9 mouse cellular contexts compared by ENCODE assay signal in the genomic region with DNA sequence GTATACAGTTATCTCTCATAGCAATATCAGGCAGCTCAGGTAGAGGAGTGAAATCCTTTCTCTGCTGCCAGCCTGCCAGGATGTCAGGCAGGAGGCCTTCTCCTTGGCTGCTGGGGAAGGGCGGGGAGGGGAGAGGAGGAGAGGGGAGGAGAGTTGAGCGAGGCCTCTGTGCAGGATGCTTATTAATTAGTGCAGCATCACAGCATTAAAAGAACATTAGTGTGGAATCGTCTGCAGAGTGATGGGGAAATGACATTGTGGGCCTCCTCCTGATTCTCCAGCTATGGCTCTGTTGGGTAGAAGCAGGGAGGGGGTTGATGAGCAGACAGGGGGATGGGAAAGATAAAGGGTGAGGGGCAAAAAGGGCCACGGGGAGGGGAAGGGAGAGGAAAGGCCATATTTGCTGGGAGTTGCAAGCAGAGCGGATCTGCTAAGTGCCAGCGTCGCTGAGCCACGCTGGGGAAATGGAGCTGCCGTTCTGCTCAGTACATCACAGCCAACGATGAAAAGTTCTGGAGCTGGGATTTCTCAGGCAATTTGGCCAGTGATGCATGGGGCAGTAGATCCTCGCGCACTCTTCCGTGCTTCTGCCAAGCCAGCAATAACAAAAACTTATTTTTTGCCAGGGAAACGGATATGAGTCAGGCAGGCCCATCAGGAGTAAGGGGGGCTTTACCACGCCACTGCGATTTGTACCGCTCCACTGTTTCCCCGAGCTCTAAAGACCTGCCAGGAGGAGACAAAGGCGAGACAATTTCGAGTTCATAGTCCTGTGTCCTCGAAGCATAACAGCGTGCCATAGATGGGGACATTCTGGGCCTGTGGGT. TPM values are rescaled to one million over a fixed set of nuclear protein-coding genes. Genes with fewer than 3 reads are reported as not detected.
DNase-seq lines count a peak whose midpoint lies in the region; ATAC-seq and TF ChIP-seq lines count a peak whose summit lies in the region.
"Had no signal": no experiment of that assay in that cellular context is flagged by ENCODE, and none has a peak within 500 bp of the region (broad histone marks: within the 10 kb centered on the region; RNA-seq: fewer than 3 reads in every experiment).

No protein-coding gene starts in this region.

- WGBS in hindbrain, embryonic 15.5 days, result 10% methylated on average over 22 of the region's 22 CpGs
- 33% methylated on average over 22 of the region's 22 CpGs for WGBS in midbrain, embryonic 11.5 days

- no peak overlapping the region for H3K4me3 ChIP-seq in hindbrain, embryonic 15.5 days
- no peak overlapping the region for H3K4me3 ChIP-seq in midbrain, embryonic 11.5 days (ENCODE audit: low read depth, low read length)
- no peak overlapping the region for H3K4me3 ChIP-seq in left cerebral cortex, adult 2 months
- H3K4me3 ChIP-seq: limb, embryonic 12.5 days had no signal

- peak; percentile 51; the same call in 1 of the 2 replicates for ATAC-seq in hindbrain, embryonic 15.5 days (ENCODE audit: low FRiP score, low read depth)
- ATAC-seq in midbrain, embryonic 11.5 days (ENCODE audit: low FRiP score), result no peak
- no peak for ATAC-seq in inflammation-experienced regulatory T-cells, adult 6 months

- peak overlapping the region; percentile 28 for H3K4me2 ChIP-seq in hindbrain, embryonic 15.5 days
- H3K4me2 ChIP-seq in midbrain, embryonic 11.5 days, result peak overlapping the region; percentile 2; the same call in 1 of the 2 replicates
- H3K4me2 ChIP-seq: limb, embryonic 12.5 days had no signal

- peaks cover 26% of the 10 kb centered on the region for H3K4me1 ChIP-seq in hindbrain, embryonic 15.5 days (replicated peaks)
- peaks cover 14% of the 10 kb centered on the region; the same call in 1 of the 2 replicates for H3K4me1 ChIP-seq in midbrain, embryonic 11.5 days (ENCODE audit: control insufficient read depth, insufficient read depth, low read length)

- H3K27me3 ChIP-seq in hindbrain, embryonic 15.5 days, result peaks cover 15% of the 10 kb centered on the region
- H3K27me3 ChIP-seq in midbrain, embryonic 11.5 days (ENCODE audit: control insufficient read depth, insufficient read depth, low read length), result peaks cover 13% of the 10 kb centered on the region

- DNase-seq in NIH3T3 (ENCODE audit: low read depth), result peak; percentile 70
- DNase-seq in fibroblast of lung, adult 2 months (ENCODE audit: low read depth), result peak; percentile 49
- no peak for DNase-seq in midbrain, embryonic 11.5 days (ENCODE audit: low spot score, missing footprints)
- DNase-seq in thymus, postnatal 10 days (ENCODE audit: low spot score in 2 of 2), result no peak
- DNase-seq in left cerebral cortex, adult 2 months (ENCODE audit: extremely low spot score in 1 of 2, low spot score in 2 of 2), result no peak
- no peak for DNase-seq in adrenal gland, adult 2 months

- intact Hi-C loops in left cerebral cortex, adult 2 months (cut with DNase I), result no loop called here

- peak overlapping the region; percentile 75 for H3K27ac ChIP-seq in hindbrain, embryonic 15.5 days (replicated peaks)
- H3K27ac ChIP-seq in midbrain, embryonic 11.5 days (ENCODE audit: low read depth, low read length), result no peak overlapping the region
- H3K27ac ChIP-seq in left cerebral cortex, adult 2 months, result no peak overlapping the region
- H3K27ac ChIP-seq: limb, embryonic 12.5 days had no signal

- TF ChIP-seq CTCF in left cerebral cortex, adult 2 months (IDR thresholded peaks at IDR 0.05), result no peak

- no peaks in the 10 kb centered on the region for H3K9me3 ChIP-seq in hindbrain, embryonic 15.5 days
- no peaks in the 10 kb centered on the region for H3K9me3 ChIP-seq in midbrain, embryonic 11.5 days (ENCODE audit: control insufficient read depth, low read length)
- H3K9me3 ChIP-seq: limb, embryonic 12.5 days had no signal

- no peaks in the 10 kb centered on the region for H3K36me3 ChIP-seq in hindbrain, embryonic 15.5 days
- no peaks in the 10 kb centered on the region for H3K36me3 ChIP-seq in midbrain, embryonic 11.5 days (ENCODE audit: control insufficient read depth, insufficient read depth, low read length)
- H3K36me3 ChIP-seq: limb, embryonic 12.5 days had no signal

- peak overlapping the region; percentile 20 for H3K9ac ChIP-seq in hindbrain, embryonic 15.5 days
- peak overlapping the region; percentile 10 for H3K9ac ChIP-seq in midbrain, embryonic 11.5 days (ENCODE audit: low read length)
- H3K9ac ChIP-seq: limb, embryonic 12.5 days had no signal

RNA-seq across cellular contexts. Expression of a gene that starts 30.8 kb away (rescaled TPM):
- polyA plus RNA-seq in hindbrain, embryonic 15.5 days (2015; fragmentation: Nextera tagmentation; extraction: Ambion mirVana), result 28.3 and 29.3 TPM in 2 replicates
- polyA plus RNA-seq in midbrain, embryonic 11.5 days (2014; fragmentation: Nextera tagmentation; extraction: Ambion mirVana), result 38.7 and 44.3 TPM in 2 replicates
- polyA plus RNA-seq in inflammation-experienced regulatory T-cells, adult 6 months (2017; shearing (Covaris generic)), result 10 to 100 TPM; 24.9 to 27.0 (median 25.0) TPM
- total RNA-seq in left cerebral cortex, adult 2 months (2021), result 10 to 100 TPM; 37.2 to 41.8 TPM
- total RNA-seq in adrenal gland, adult 2 months (2021), result 10 to 100 TPM; 19.6 to 21.4 TPM
- polyA plus RNA-seq in adrenal gland, adult 2 months (2012; rRNA removed), result 54.9 and 77.7 TPM in 2 replicates

Comparison
In these comparisons a context has a peak if more than half of its experiments do, and no peak if none do; other contexts are left out.
1. DNase-seq: peak in NIH3T3 (single experiment) and fibroblast of lung, adult 2 months (single experiment); none in midbrain, embryonic 11.5 days (single experiment), thymus, postnatal 10 days (0 of 2), left cerebral cortex, adult 2 months (0 of 2) and adrenal gland, adult 2 months (single experiment).